Mouse (Mus musculus) lung, postnatal 0 days (tissue): ENCODE data around the gene Pygb.

ENCODE experiments used
- CTCF ChIP-seq: IDR thresholded peaks from 2 replicates; pipeline ENCODE4 v1.5.1; 2016; ENCODE audit warnings: antibody characterized with exemption, mild to moderate bottlenecking
- EP300 ChIP-seq: IDR thresholded peaks from 2 replicates; pipeline ENCODE4 v1.6.1; 2016; ENCODE audit warnings: antibody characterized with exemption, mild to moderate bottlenecking, control low read depth

- TF ChIP-seq CTCF: no peak
- no peak for TF ChIP-seq EP300
Observed at GRCm38 (mm10) chr2:150745016-150745415, 41.5 kb upstream of the Pygb start.
